Mouse (Mus musculus) heart, postnatal 0 days (tissue): ENCODE measurements around the gene Tent5a.

ENCODE experiments used
- CTCF ChIP-seq: IDR thresholded peaks from 2 replicates; pipeline ENCODE4 v1.5.1; 2016; ENCODE audit warnings: antibody characterized with exemption, control low read depth, low read depth
- EP300 ChIP-seq: IDR thresholded peaks from 2 replicates; pipeline ENCODE4 v1.6.1; 2016; ENCODE audit warnings: antibody characterized with exemption, low read depth

DNA sequence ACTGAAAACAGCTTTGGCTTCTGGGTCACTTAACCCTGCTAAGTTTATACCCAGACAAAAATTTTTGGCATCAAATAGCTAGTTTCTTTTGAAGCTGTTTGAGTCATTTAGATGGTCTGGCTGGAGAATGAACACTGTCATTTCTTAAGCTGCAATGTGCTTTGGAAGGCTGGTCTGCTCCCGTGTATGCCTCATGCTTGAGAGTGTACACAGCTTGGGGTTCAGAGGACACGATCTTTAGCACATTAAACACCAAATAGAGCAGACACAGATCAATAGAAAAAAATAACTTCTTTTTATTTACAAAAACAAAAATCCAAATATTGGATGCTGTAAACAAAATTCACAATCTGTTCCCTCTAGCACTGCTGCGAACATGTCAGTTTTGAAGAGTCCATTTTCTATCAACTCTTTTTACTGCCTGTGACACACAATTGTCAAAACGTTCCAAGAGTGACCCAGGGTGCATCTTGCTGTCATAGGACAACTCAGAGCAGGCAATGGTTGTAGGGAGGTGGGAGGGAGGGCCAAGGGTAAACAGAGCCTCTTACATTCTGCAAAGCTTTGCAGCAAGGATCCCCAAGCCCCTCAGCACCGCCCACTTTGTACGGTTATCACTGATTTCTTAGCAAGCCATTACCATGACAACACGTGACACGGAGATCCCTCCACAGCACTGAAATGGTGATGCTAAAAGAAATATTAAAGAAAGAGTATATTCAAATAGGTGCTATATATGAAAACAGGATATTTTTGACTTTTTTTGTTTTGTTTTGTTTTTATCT, 6.8 kb downstream of the Tent5a start:
- TF ChIP-seq CTCF (no peak), EP300 (no peak)
